Mouse (Mus musculus) urinary bladder, postnatal 25 days (tissue): ENCODE data around the gene Vmn1r228.

Source experiments
- DNase-seq: peaks from one replicate; pipeline ENCODE4 v3.0.0; 2022; ENCODE audit warnings: low spot score

Vmn1r228 gene

GRCm38 (mm10) chr17:20786057-20786456 lies at the start of gene Vmn1r228:
Gene Vmn1r228 (minus strand): TSS chr17:20786157.
- no peak for DNase-seq

- no peak for DNase-seq
Observed at GRCm38 (mm10) chr17:20811255-20811654, 25.3 kb upstream of the Vmn1r228 start, which contains the start of gene Vmn1r229. Gene Vmn1r229 (plus strand): TSS chr17:20811555.

- DNase-seq: no peak
Observed at GRCm38 (mm10) chr17:20729543-20729942, 56.4 kb downstream of the Vmn1r228 start, which contains the start of gene Vmn1r227. Gene Vmn1r227 (plus strand): TSS chr17:20729843.
